Mouse (Mus musculus): ENCODE measurements around the gene Gosr1.
A peak's percentile ranks its signal among the peaks of the same experiment; 100 is the strongest.
"Not testable (repeated sequence)": the region's sequence is repeated elsewhere in the genome, so short reads cannot be mapped to it uniquely, and the experiment has no call there.

Gene Gosr1

GRCm38 (mm10) chr11:76730650-76731049, 32.7 kb downstream of the Gosr1 start:
- DNase-seq: no peak

- DNase-seq: peak in 1 of 2 experiments; percentile 17
Observed at GRCm38 (mm10) chr11:76728093-76728492, 35.3 kb downstream of the Gosr1 start.

GRCm38 (mm10) chr11:76723911-76724310, 39.5 kb downstream of the Gosr1 start:
- peak; percentile 39 to 55 for DNase-seq

GRCm38 (mm10) chr11:76717000-76717399, 46.4 kb downstream of the Gosr1 start:
- no peak for DNase-seq

- DNase-seq: peak; percentile 20 to 40
Observed at GRCm38 (mm10) chr11:76709625-76710452, 53.5 kb downstream of the Gosr1 start.

GRCm38 (mm10) chr11:76708881-76709280, 54.5 kb downstream of the Gosr1 start:
- DNase-seq: no peak

- DNase-seq: no peak
Observed at GRCm38 (mm10) chr11:76708066-76708465, 55.3 kb downstream of the Gosr1 start.

- no peak for DNase-seq
Observed at GRCm38 (mm10) chr11:76707656-76708055, 55.7 kb downstream of the Gosr1 start.

- DNase-seq: no peak
Observed at GRCm38 (mm10) chr11:76699626-76700025, 63.8 kb downstream of the Gosr1 start.

GRCm38 (mm10) chr11:76695810-76696209, 67.6 kb downstream of the Gosr1 start:
- DNase-seq: peak; percentile 44 to 55

GRCm38 (mm10) chr11:76692096-76692495, 71.3 kb downstream of the Gosr1 start:
- DNase-seq: no peak

- no peak for DNase-seq
Observed at GRCm38 (mm10) chr11:76685604-76686003, 77.8 kb downstream of the Gosr1 start.

- not testable (repeated sequence) for DNase-seq
Observed at GRCm38 (mm10) chr11:76679508-76679907, 83.9 kb downstream of the Gosr1 start, which contains the start of gene Trarg1. Gene Trarg1 (plus strand): TSS chr11:76679808.

Measured in cerebellum, postnatal 14 days (tissue).